Mouse (Mus musculus): ENCODE results near the gene Dexi. TPM values are rescaled to one million over a fixed set of nuclear protein-coding genes. Genes with fewer than 3 reads are reported as not detected.

The Dexi gene
- total and polyA plus RNA-seq, 2 experiments from 2014 or later: 16.1 to 23.9 TPM

GRCm38 (mm10) chr16:10553858-10554257 is 11.0 kb upstream of the Dexi start:
- Histone ChIP-seq H3K9me3 (ENCODE audit: low read length) (no peaks in the 10 kb centered on the region), H3K4me1 (ENCODE audit: insufficient read depth) (no peaks in the 10 kb centered on the region), H3K27me3 (ENCODE audit: insufficient read depth, low read length) (no peaks in the 10 kb centered on the region), H3K36me3 (ENCODE audit: insufficient read depth) (no peaks in the 10 kb centered on the region), H3K27ac (ENCODE audit: low read depth, low read length) (no peak overlapping the region), H3K4me2 (ENCODE audit: low read depth) (no peak overlapping the region), H3K9ac (no peak overlapping the region), H3K4me3 (ENCODE audit: low read depth, low read length) (no peak overlapping the region)
- no peak for DNase-seq
- no peak for ATAC-seq
- WGBS: 91% methylated on average over 2 of the region's 2 CpGs
- TF ChIP-seq CTCF (IDR thresholded peaks at IDR 0.05; ENCODE audit: low read depth): no peak

GRCm38 (mm10) chr16:10551592-10551991 is 8.7 kb upstream of the Dexi start:
- H3K4me3 ChIP-seq (ENCODE audit: low read depth, low read length): no peak overlapping the region

GRCm38 (mm10) chr16:10549600-10549999 is 6.7 kb upstream of the Dexi start:
- ATAC-seq: no peak
- no peaks in the 10 kb centered on the region for H3K36me3 ChIP-seq (ENCODE audit: insufficient read depth)
- WGBS: 63% methylated on average over 2 of the region's 2 CpGs
- no peaks in the 10 kb centered on the region for H3K27me3 ChIP-seq (ENCODE audit: insufficient read depth, low read length)
- no peak for TF ChIP-seq CTCF (IDR thresholded peaks at IDR 0.05; ENCODE audit: low read depth)
- no peak overlapping the region for H3K27ac ChIP-seq (ENCODE audit: low read depth, low read length)
- H3K9ac ChIP-seq: no peak overlapping the region
- H3K4me1 ChIP-seq (ENCODE audit: insufficient read depth): peaks cover 11% of the 10 kb centered on the region
- H3K4me3 ChIP-seq (ENCODE audit: low read depth, low read length): no peak overlapping the region
- DNase-seq: no peak
- H3K9me3 ChIP-seq (ENCODE audit: low read length): no peaks in the 10 kb centered on the region
- H3K4me2 ChIP-seq (ENCODE audit: low read depth): no peak overlapping the region

More at GRCm38 (mm10) chr16:10551592-10551991, 8.7 kb upstream of the Dexi start:
- 82% methylated on average over 4 of the region's 4 CpGs for WGBS
- H3K27ac ChIP-seq (ENCODE audit: low read depth, low read length): no peak overlapping the region
- H3K4me1 ChIP-seq (ENCODE audit: insufficient read depth): peaks cover 3% of the 10 kb centered on the region
- TF ChIP-seq CTCF (IDR thresholded peaks at IDR 0.05; ENCODE audit: low read depth): no peak
- no peaks in the 10 kb centered on the region for H3K36me3 ChIP-seq (ENCODE audit: insufficient read depth)
- no peak overlapping the region for H3K4me2 ChIP-seq (ENCODE audit: low read depth)
- H3K9me3 ChIP-seq (ENCODE audit: low read length): no peaks in the 10 kb centered on the region
- DNase-seq: no peak
- H3K9ac ChIP-seq: no peak overlapping the region
- no peak for ATAC-seq
- H3K27me3 ChIP-seq (ENCODE audit: insufficient read depth, low read length): no peaks in the 10 kb centered on the region

- Histone ChIP-seq H3K27ac (ENCODE audit: low read depth, low read length) (no peak overlapping the region), H3K9me3 (ENCODE audit: low read length) (no peaks in the 10 kb centered on the region), H3K9ac (no peak overlapping the region), H3K36me3 (ENCODE audit: insufficient read depth) (no peaks in the 10 kb centered on the region), H3K4me3 (ENCODE audit: low read depth, low read length) (no peak overlapping the region), H3K27me3 (ENCODE audit: insufficient read depth, low read length) (no peaks in the 10 kb centered on the region), H3K4me1 (ENCODE audit: insufficient read depth) (peaks cover 11% of the 10 kb centered on the region), H3K4me2 (ENCODE audit: low read depth) (no peak overlapping the region)
- 64% methylated on average over 3 of the region's 3 CpGs for WGBS
- DNase-seq (no peak), ATAC-seq (no peak)
- TF ChIP-seq CTCF (IDR thresholded peaks at IDR 0.05; ENCODE audit: low read depth): no peak
Measured at GRCm38 (mm10) chr16:10548938-10549337, 6.1 kb upstream of the Dexi start.

GRCm38 (mm10) chr16:10546865-10547264 is 4.0 kb upstream of the Dexi start:
- DNase-seq: no peak
- no peaks in the 10 kb centered on the region for H3K36me3 ChIP-seq (ENCODE audit: insufficient read depth)
- H3K4me3 ChIP-seq (ENCODE audit: low read depth, low read length): no peak overlapping the region
- no peak for TF ChIP-seq CTCF (IDR thresholded peaks at IDR 0.05; ENCODE audit: low read depth)
- no peaks in the 10 kb centered on the region for H3K9me3 ChIP-seq (ENCODE audit: low read length)
- 0 out of 2 replicates have a peak overlapping the region, but pooled peaks have one; percentile 79 for H3K9ac ChIP-seq
- peaks cover 14% of the 10 kb centered on the region for H3K4me1 ChIP-seq (ENCODE audit: insufficient read depth)
- no peaks in the 10 kb centered on the region for H3K27me3 ChIP-seq (ENCODE audit: insufficient read depth, low read length)
- 0 out of 2 replicates have a peak overlapping the region, but pooled peaks have one; percentile 76 for H3K4me2 ChIP-seq (ENCODE audit: low read depth)
- no peak overlapping the region for H3K27ac ChIP-seq (ENCODE audit: low read depth, low read length)
- no peak for ATAC-seq
- WGBS: 51% methylated on average over 3 of the region's 3 CpGs

- Histone ChIP-seq H3K9me3 (ENCODE audit: low read length) (no peaks in the 10 kb centered on the region), H3K4me3 (ENCODE audit: low read depth, low read length) (peak within 1 kb of the TSS; percentile 88), H3K36me3 (ENCODE audit: insufficient read depth) (no peaks in the 10 kb centered on the region), H3K4me2 (ENCODE audit: low read depth) (peak within 1 kb of the TSS; percentile 76), H3K27ac (ENCODE audit: low read depth, low read length) (no peak within 1 kb of the TSS), H3K4me1 (ENCODE audit: insufficient read depth) (peaks cover 32% of the 10 kb centered on the region), H3K9ac (peak within 1 kb of the TSS; percentile 79), H3K27me3 (ENCODE audit: insufficient read depth, low read length) (no peaks in the 10 kb centered on the region)
- WGBS: 2% methylated on average over 58 of the region's 58 CpGs
- ATAC-seq: peak; percentile 93
- peak; percentile 96 for DNase-seq
- no peak for TF ChIP-seq CTCF (IDR thresholded peaks at IDR 0.05; ENCODE audit: low read depth)
Measured at GRCm38 (mm10) chr16:10544995-10545622, 2.3 kb upstream of the Dexi start, which contains the start of gene Clec16a. Gene Clec16a (plus strand): TSS chr16:10545339.

GRCm38 (mm10) chr16:10542266-10542665 is 588 bp downstream of the Dexi start:
- Histone ChIP-seq H3K27ac (ENCODE audit: low read depth, low read length) (peak overlapping the region; percentile 67; the same call in 1 of the 2 replicates), H3K36me3 (ENCODE audit: insufficient read depth) (no peaks in the 10 kb centered on the region), H3K27me3 (ENCODE audit: insufficient read depth, low read length) (no peaks in the 10 kb centered on the region), H3K4me2 (ENCODE audit: low read depth) (peak overlapping the region; percentile 93), H3K9me3 (ENCODE audit: low read length) (no peaks in the 10 kb centered on the region), H3K4me3 (ENCODE audit: low read depth, low read length) (peak overlapping the region; percentile 83), H3K4me1 (ENCODE audit: insufficient read depth) (peaks cover 44% of the 10 kb centered on the region), H3K9ac (peak overlapping the region; percentile 82)
- no peak for TF ChIP-seq CTCF (IDR thresholded peaks at IDR 0.05; ENCODE audit: low read depth)
- ATAC-seq: peak; percentile 4; the same call in 1 of the 2 replicates
- no peak for DNase-seq
- WGBS: 2% methylated on average over 22 of the region's 22 CpGs

Data from forebrain, postnatal 0 days (tissue).